ENCODE assay signal across 12 mouse cellular contexts in genomic region chr1:190171750-190172149, GRCm38 (mm10). TPM values are rescaled to one million over a fixed set of nuclear protein-coding genes. Genes with fewer than 3 reads are reported as not detected.
DNase-seq lines count a peak whose midpoint lies in the region; ATAC-seq and TF ChIP-seq lines count a peak whose summit lies in the region.
"Had no signal": no experiment of that assay in that cellular context is flagged by ENCODE, and none has a peak within 500 bp of the region (broad histone marks: within the 10 kb centered on the region; RNA-seq: fewer than 3 reads in every experiment).

No protein-coding gene starts in this region.

- WGBS in lung, postnatal 0 days: 2% methylated on average over 12 of the region's 12 CpGs
- 2% methylated on average over 12 of the region's 12 CpGs for WGBS in liver, embryonic 11.5 days

- no peaks in the 10 kb centered on the region for H3K9me3 ChIP-seq in lung, postnatal 0 days (ENCODE audit: low read length)
- no peaks in the 10 kb centered on the region for H3K9me3 ChIP-seq in liver, embryonic 11.5 days (ENCODE audit: control insufficient read depth, low read length)

- H3K4me3 ChIP-seq in lung, postnatal 0 days (ENCODE audit: low read depth, low read length): no peak overlapping the region
- H3K4me3 ChIP-seq in liver, embryonic 11.5 days (ENCODE audit: low read depth, low read length): peak overlapping the region; percentile 63

- ATAC-seq in cerebellum, adult (ENCODE audit: insufficient number of reproducible peaks, low FRiP score, low TSS enrichment): no peak
- peak; percentile 42 for ATAC-seq in lung, postnatal 0 days
- no peak for ATAC-seq in liver, embryonic 11.5 days (replicated peaks; ENCODE audit: low FRiP score)
- ATAC-seq: Patski had no signal

- no peak for TF ChIP-seq CTCF in lung, postnatal 0 days (IDR thresholded peaks at IDR 0.05)

- H3K4me2 ChIP-seq in lung, postnatal 0 days (replicated peaks; ENCODE audit: low read depth, low read length): no peak overlapping the region
- H3K4me2 ChIP-seq in liver, embryonic 11.5 days: peak overlapping the region; percentile 74

- H3K9ac ChIP-seq in lung, postnatal 0 days (replicated peaks; ENCODE audit: low read depth): no peak overlapping the region
- H3K9ac ChIP-seq in liver, embryonic 11.5 days (ENCODE audit: low read depth, low read length): peak overlapping the region; percentile 46; the same call in 1 of the 2 replicates

- DNase-seq in cerebellum, adult 18-20 months: peak; percentile 19 to 42
- DNase-seq in lung, postnatal 0 days (ENCODE audit: low spot score): peak; percentile 59
- DNase-seq in lung, postnatal 4 days: no peak
- DNase-seq in liver, embryonic 11.5 days (ENCODE audit: low spot score): no peak
- no peak for DNase-seq in spleen, postnatal 36 days (ENCODE audit: low spot score in 2 of 2)
- DNase-seq in layer of hippocampus, adult 9-11 months: no peak
- DNase-seq in thymus, postnatal 36 days: no peak
- DNase-seq: cerebellum, adult 8-10 months; right cerebral cortex, postnatal 14 days; thymus, adult 18-20 months had no signal

- TF ChIP-seq EP300 in lung, postnatal 0 days (IDR thresholded peaks at IDR 0.05): no peak

- H3K27ac ChIP-seq in lung, postnatal 0 days (ENCODE audit: low read length): no peak overlapping the region
- H3K27ac ChIP-seq in liver, embryonic 11.5 days (ENCODE audit: low read depth, low read length): no peak overlapping the region

- H3K36me3 ChIP-seq in lung, postnatal 0 days (ENCODE audit: insufficient read depth, low read length): no peaks in the 10 kb centered on the region
- H3K36me3 ChIP-seq in liver, embryonic 11.5 days (ENCODE audit: control insufficient read depth, insufficient read depth, low read length): no peaks in the 10 kb centered on the region

- peaks cover 52% of the 10 kb centered on the region for H3K27me3 ChIP-seq in lung, postnatal 0 days (replicated peaks; ENCODE audit: insufficient read depth, low read length)
- H3K27me3 ChIP-seq in liver, embryonic 11.5 days (replicated peaks; ENCODE audit: control insufficient read depth, insufficient read depth, low read length): peaks cover 86% of the 10 kb centered on the region

- peaks cover 10% of the 10 kb centered on the region for H3K4me1 ChIP-seq in lung, postnatal 0 days (ENCODE audit: insufficient read depth, low read depth, low read length)
- peaks cover 30% of the 10 kb centered on the region for H3K4me1 ChIP-seq in liver, embryonic 11.5 days (replicated peaks; ENCODE audit: control insufficient read depth, insufficient read depth, low read length)

RNA-seq across cellular contexts. Expression of gene Prox1, which starts 1.2 kb away (rescaled TPM):
- 1.1 and 1.5 TPM in 2 replicates for polyA plus RNA-seq in lung, postnatal 0 days (2015; fragmentation: Nextera tagmentation; extraction: Ambion mirVana)
- 12.1 and 13.9 TPM in 2 replicates for polyA plus RNA-seq in liver, embryonic 11.5 days (2014; fragmentation: Nextera tagmentation; extraction: Ambion mirVana)

Comparison
In these comparisons a context has a peak if more than half of its experiments do, and no peak if none do; other contexts are left out.
1. DNase-seq: peak in cerebellum, adult 18-20 months (2 of 2) and lung, postnatal 0 days (single experiment); none in lung, postnatal 4 days (0 of 2), liver, embryonic 11.5 days (single experiment), spleen, postnatal 36 days (0 of 2), layer of hippocampus, adult 9-11 months (single experiment) and thymus, postnatal 36 days (0 of 2).